Mouse (Mus musculus): ENCODE results near the gene Cryaa.

- TF ChIP-seq POLR2A (IDR thresholded peaks at IDR 0.05; ENCODE audit: low read depth, low read length) = no peak
- TF ChIP-seq CTCF (IDR thresholded peaks at IDR 0.05; ENCODE audit: borderline replicate concordance, insufficient read depth, low read length) = no peak
These were observed 14.8 kb upstream of the Cryaa start for GRCm38 (mm10) chr17:31662855-31663254.
